Mouse (Mus musculus) liver, postnatal 0 days (tissue): ENCODE results near the gene Slc5a1. TPM values are rescaled to one million over a fixed set of nuclear protein-coding genes. Genes with fewer than 3 reads are reported as not detected.

ENCODE experiments used
- ATAC-seq: fragments of 200-750 bp; cut with Nextera tagmentation; 2 replicates; pipeline ENCODE4 v1.8.0; 2017; ENCODE audit warnings: mild to moderate bottlenecking, moderate library complexity
- DNase-seq: peaks from one replicate; pipeline ENCODE4 v3.0.0-alpha.2; 2016
- H3K27ac ChIP-seq: fragments of 300-500 bp; sonication (generic); 2 replicates; pipeline ENCODE4 v1.5.1; 2014; ENCODE audit warnings: antibody characterized with exemption, moderate library complexity, mild to moderate bottlenecking, low read depth
- H3K27me3 ChIP-seq: fragments of 300-500 bp; sonication (generic); 2 replicates; pipeline ENCODE4 v1.6.1; 2014; ENCODE audit warnings: low read length, control low read depth, mixed read lengths; ENCODE audit not compliant: insufficient read depth
- H3K36me3 ChIP-seq: fragments of 300-500 bp; sonication (generic); replicated peaks from 2 replicates; pipeline ENCODE4 v1.6.1; 2014; ENCODE audit warnings: mild to moderate bottlenecking, control low read depth, low read length, moderate library complexity, mixed read lengths; ENCODE audit not compliant: insufficient read depth
- H3K4me1 ChIP-seq: fragments of 300-500 bp; sonication (generic); 2 replicates; pipeline ENCODE4 v1.6.1; 2014; ENCODE audit warnings: antibody characterized with exemption, mild to moderate bottlenecking, control low read depth; ENCODE audit not compliant: insufficient read depth
- H3K4me2 ChIP-seq: fragments of 300-500 bp; sonication (generic); 2 replicates; pipeline ENCODE4 v1.6.1; 2014; ENCODE audit warnings: low read depth, mild to moderate bottlenecking, low read length, moderate library complexity, mixed read lengths
- H3K4me3 ChIP-seq: fragments of 300-500 bp; sonication (generic); 2 replicates; pipeline ENCODE4 v1.5.1; 2014; ENCODE audit warnings: low read depth, low read length
- H3K9ac ChIP-seq: fragments of 300-500 bp; sonication (generic); replicated peaks from 2 replicates; pipeline ENCODE4 v1.6.1; 2014; ENCODE audit warnings: mild to moderate bottlenecking, moderate library complexity
- H3K9me3 ChIP-seq: fragments of 300-500 bp; sonication (generic); 2 replicates; pipeline ENCODE4 v1.6.1; 2016; ENCODE audit warnings: mild to moderate bottlenecking, control low read depth, low read length, mixed read lengths
- CTCF ChIP-seq: sonication (generic); IDR thresholded peaks from 2 replicates; pipeline ENCODE4 v1.5.1; 2016; ENCODE audit warnings: antibody characterized with exemption, low read depth
- EP300 ChIP-seq: IDR thresholded peaks from 2 replicates; pipeline ENCODE4 v1.6.1; 2016; ENCODE audit warnings: antibody characterized with exemption, low read depth, mild to moderate bottlenecking
- WGBS: fragments of 180-500 bp; shearing (Covaris S2); extraction: QIAGEN DNeasy Blood & Tissue Kit; methylation state at CpG from one replicate; pipeline ENCODE4 v1.1.7; 2014; ENCODE audit not compliant: insufficient replicate concordance; 5-methylcytosine and 5-hydroxymethylcytosine counted together
- polyA plus RNA-seq: library from polyadenylated mRNA; unstranded; fragments of >200 nt; fragmentation: Nextera tagmentation; extraction: Ambion mirVana; gene quantifications from 2 replicates; pipeline ENCODE4 v1.2.1, GENCODE M21; 2015

Slc5a1 gene
- polyA plus RNA-seq, 1 experiment from 2014 or later: 0.08 TPM

- Histone ChIP-seq H3K9me3 (no peaks in the 10 kb centered on the region), H3K9ac (no peak overlapping the region), H3K36me3 (no peaks in the 10 kb centered on the region), H3K4me2 (no peak overlapping the region), H3K27me3 (no peaks in the 10 kb centered on the region), H3K4me3 (no peak overlapping the region), H3K27ac (no peak overlapping the region), H3K4me1 (no peaks in the 10 kb centered on the region)
- 81% methylated on average over 6 of the region's 6 CpGs for WGBS
- ATAC-seq: no peak
- DNase-seq: no peak
- TF ChIP-seq EP300 (no peak), CTCF (no peak)
Observed at GRCm38 (mm10) chr5:33091342-33091741, 12.7 kb upstream of the Slc5a1 start.

GRCm38 (mm10) chr5:33095315-33095714, 8.7 kb upstream of the Slc5a1 start:
- Histone ChIP-seq H3K9ac (no peak overlapping the region), H3K27ac (no peak overlapping the region), H3K9me3 (no peaks in the 10 kb centered on the region), H3K4me2 (no peak overlapping the region), H3K4me1 (no peaks in the 10 kb centered on the region), H3K27me3 (0 out of 2 replicates have a peak, but pooled peaks cover 2% of the 10 kb centered on the region), H3K36me3 (no peaks in the 10 kb centered on the region), H3K4me3 (no peak overlapping the region)
- TF ChIP-seq EP300 (no peak), CTCF (no peak)
- WGBS: 63% methylated on average over 4 of the region's 4 CpGs
- no peak for ATAC-seq
- DNase-seq: no peak

- peaks cover 26% of the 10 kb centered on the region for H3K27me3 ChIP-seq
- TF ChIP-seq EP300: no peak
- no peak for TF ChIP-seq CTCF
- H3K4me2 ChIP-seq: no peak overlapping the region
- 59% methylated on average over 12 of the region's 12 CpGs for WGBS
- ATAC-seq (no peak), DNase-seq (no peak)
- no peaks in the 10 kb centered on the region for H3K9me3 ChIP-seq
- no peak overlapping the region for H3K9ac ChIP-seq
- H3K4me1 ChIP-seq: no peaks in the 10 kb centered on the region
- H3K27ac ChIP-seq: no peak overlapping the region
- no peaks in the 10 kb centered on the region for H3K36me3 ChIP-seq
- no peak overlapping the region for H3K4me3 ChIP-seq
Observed at GRCm38 (mm10) chr5:33102369-33103055, 1.5 kb upstream of the Slc5a1 start.

- no peak for ATAC-seq
Observed at GRCm38 (mm10) chr5:33104876-33105275, 857 bp downstream of the Slc5a1 start.

GRCm38 (mm10) chr5:33105660-33106059, 1.6 kb downstream of the Slc5a1 start:
- Histone ChIP-seq H3K4me3 (no peak overlapping the region), H3K9me3 (no peaks in the 10 kb centered on the region), H3K36me3 (no peaks in the 10 kb centered on the region), H3K27ac (no peak overlapping the region), H3K4me2 (no peak overlapping the region), H3K27me3 (peaks cover 24% of the 10 kb centered on the region), H3K4me1 (no peaks in the 10 kb centered on the region), H3K9ac (no peak overlapping the region)
- ATAC-seq (no peak), DNase-seq (no peak)
- TF ChIP-seq EP300: no peak
- TF ChIP-seq CTCF: no peak
- 69% methylated on average over 6 of the region's 6 CpGs for WGBS

More at GRCm38 (mm10) chr5:33104876-33105275, 857 bp downstream of the Slc5a1 start:
- TF ChIP-seq EP300: no peak
- no peak for TF ChIP-seq CTCF
- H3K27ac ChIP-seq: no peak overlapping the region
- no peak overlapping the region for H3K4me3 ChIP-seq
- peaks cover 24% of the 10 kb centered on the region for H3K27me3 ChIP-seq
- no peaks in the 10 kb centered on the region for H3K9me3 ChIP-seq
- H3K9ac ChIP-seq: no peak overlapping the region
- 42% methylated on average over 1 of the region's 1 CpGs for WGBS
- H3K4me2 ChIP-seq: no peak overlapping the region
- no peaks in the 10 kb centered on the region for H3K4me1 ChIP-seq
- no peaks in the 10 kb centered on the region for H3K36me3 ChIP-seq
- no peak for DNase-seq

- no peak overlapping the region for H3K4me3 ChIP-seq
- no peaks in the 10 kb centered on the region for H3K4me1 ChIP-seq
- DNase-seq: no peak
- no peak overlapping the region for H3K4me2 ChIP-seq
- H3K9ac ChIP-seq: no peak overlapping the region
- H3K36me3 ChIP-seq: no peaks in the 10 kb centered on the region
- peaks cover 24% of the 10 kb centered on the region for H3K27me3 ChIP-seq
- TF ChIP-seq CTCF (no peak), EP300 (no peak)
- no peak overlapping the region for H3K27ac ChIP-seq
- 61% methylated on average over 6 of the region's 6 CpGs for WGBS
- no peak for ATAC-seq
- no peaks in the 10 kb centered on the region for H3K9me3 ChIP-seq
Observed at GRCm38 (mm10) chr5:33107056-33107455, 3.0 kb downstream of the Slc5a1 start.
